Mouse (Mus musculus): Measurements from ENCODE around the gene Fbxo34.

- TF ChIP-seq CTCF (IDR thresholded peaks at IDR 0.05; ENCODE audit: borderline replicate concordance, extremely low read depth, insufficient read depth, insufficient read length) (no peak), POLR2A (IDR thresholded peaks at IDR 0.05; ENCODE audit: borderline replicate concordance, extremely low read depth, insufficient read depth, insufficient read length, poor library complexity, severe bottlenecking) (no peak)
Observed at GRCm38 (mm10) chr14:47563106-47563505, 112.9 kb downstream of the Fbxo34 start.
